Mouse (Mus musculus) ovary, postnatal 14 days (tissue): Measurements from ENCODE around the gene Rhoj.
A peak's percentile ranks its signal among the peaks of the same experiment; 100 is the strongest.
"Not testable (repeated sequence)": the region's sequence is repeated elsewhere in the genome, so short reads cannot be mapped to it uniquely, and the experiment has no call there.

Source experiments
- DNase-seq: peaks from one replicate; pipeline ENCODE4 v3.0.0; 2022; ENCODE audit warnings: low spot score

Rhoj gene

DNA sequence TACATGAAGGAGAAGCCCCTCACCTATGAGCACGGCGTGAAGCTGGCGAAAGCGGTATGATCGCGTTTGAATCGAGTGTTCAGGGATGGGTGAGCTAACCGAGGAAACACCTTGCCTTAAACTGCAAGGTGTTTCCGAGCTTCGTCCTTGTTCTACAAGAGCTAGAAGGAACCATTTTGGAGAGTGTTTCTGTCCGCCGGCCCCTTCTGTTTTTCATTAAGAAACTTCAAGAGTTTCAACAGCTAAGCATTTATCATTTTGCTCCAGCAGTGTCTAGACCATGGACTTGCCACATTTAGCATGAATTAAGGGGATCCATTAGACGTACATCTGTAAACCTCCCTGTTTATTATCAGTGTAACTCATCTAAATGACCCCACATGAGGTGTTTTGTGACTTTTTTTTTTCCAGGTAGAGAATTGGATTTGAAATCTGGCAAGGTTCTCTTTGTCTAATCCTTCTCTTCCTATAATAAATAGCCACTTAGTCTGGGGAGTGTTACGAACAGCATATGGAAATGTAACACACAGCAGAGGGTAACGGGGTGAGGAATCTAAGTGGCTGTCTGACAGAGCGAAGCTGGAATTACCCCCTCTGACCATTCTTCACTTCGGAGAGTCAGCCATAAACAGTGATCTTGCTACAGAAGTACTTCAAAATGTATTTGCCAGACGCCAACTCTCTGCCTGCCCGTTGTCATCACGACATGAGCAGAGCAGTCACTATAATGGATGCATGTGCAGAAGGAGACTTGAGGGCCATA is 86.1 kb downstream of the Rhoj start:
- DNase-seq, result no peak

DNA sequence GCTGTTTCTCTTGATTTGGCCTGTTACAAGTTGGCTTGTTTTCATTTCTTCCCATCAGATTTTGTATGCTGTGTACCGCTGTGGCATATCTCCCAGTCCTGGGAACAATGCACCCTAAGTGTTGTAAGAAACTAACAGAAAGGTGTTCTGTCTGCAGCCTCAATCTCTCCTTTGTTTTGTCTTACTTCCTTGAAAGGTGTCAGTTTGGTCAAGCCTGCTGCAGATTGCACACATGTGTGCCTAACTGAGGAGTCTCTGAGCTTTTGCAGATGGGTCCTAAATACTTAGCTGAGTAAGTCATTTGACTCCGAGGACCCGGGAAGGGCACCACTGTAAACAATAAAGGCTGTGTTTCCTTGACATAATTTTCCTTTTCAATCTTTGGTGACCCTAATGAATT is 88.5 kb downstream of the Rhoj start:
- no peak for DNase-seq

DNA sequence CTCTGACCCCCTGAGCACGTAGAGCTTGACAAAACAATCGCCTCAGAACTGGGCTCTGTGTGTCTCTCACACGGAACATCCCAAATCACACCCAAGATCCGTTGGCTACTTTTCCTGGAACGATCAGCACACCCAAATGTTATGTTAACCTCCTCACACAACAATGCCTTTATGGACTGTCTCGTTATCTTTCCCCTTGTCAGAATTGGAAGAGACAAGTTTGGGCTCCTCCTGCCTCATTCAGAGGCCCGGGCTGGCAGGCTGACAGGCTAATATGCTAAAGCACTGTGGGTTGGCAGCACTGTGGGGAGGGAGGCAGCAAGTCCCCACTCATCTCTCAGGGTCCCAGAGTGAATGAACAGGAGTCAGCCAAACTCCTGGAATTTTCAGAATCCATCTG is 89.0 kb downstream of the Rhoj start:
- DNase-seq, result no peak

DNA sequence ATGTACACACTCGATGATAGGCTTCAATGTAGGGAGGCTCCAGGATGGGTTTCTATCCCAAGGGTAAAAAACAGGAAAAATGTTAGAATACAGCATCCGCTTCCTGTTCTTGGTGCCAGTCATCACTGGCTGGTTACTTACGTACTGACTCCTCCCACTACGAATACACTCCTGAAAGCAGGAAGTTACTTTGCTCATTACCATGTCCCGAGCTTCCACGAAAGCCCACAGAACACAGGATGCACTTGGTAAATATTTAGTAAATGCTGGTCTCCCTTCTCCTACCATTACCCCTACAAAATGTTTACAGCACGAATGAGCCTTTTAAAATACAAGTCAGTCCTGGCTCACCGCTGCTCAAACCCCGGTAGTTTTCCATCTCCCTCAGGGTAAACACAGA is 104.8 kb downstream of the Rhoj start:
- no peak for DNase-seq

DNA sequence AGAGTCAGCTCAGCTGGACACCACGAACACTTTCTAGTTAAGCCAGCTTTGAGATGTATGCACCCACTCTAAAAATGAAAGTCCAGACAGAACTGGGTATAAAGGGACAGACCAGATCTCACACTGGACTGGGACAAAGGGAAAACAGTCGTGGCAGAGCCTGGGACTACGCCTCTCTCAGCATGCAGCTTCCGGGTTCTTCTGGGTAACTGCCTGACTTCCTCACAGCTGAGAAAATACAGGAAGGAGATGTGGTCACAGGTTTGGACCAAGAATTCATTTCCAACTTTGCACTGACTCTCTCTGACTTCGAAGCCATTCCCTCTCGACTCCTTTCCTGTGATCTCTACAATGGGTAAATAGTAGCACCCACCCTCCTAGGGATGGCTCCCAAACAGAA is 106.9 kb downstream of the Rhoj start:
- no peak for DNase-seq

DNA sequence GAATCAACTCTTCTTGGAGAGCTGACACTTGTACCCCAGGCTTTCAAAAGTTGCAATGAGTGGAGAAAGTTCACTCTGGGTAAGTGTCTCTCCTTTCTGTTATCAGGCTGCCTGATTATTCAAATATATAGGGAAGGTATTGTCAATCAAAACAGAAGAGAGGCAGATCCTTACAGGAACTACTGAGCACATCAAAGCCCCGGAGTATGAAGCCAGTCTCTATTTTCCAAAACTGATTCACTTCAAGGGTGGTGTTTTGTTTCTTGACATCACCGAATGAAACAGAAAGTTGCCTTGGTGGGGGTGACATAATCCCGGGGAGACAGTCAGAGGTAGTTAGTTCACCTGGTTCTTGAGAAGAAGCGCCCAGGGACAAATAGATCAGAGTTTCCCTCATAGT is 108.6 kb downstream of the Rhoj start, which contains the start of gene Gphb5:
Gene Gphb5 (minus strand): TSS at position 101 of the 400 bp plus-strand sequence.
- DNase-seq, result no peak

DNA sequence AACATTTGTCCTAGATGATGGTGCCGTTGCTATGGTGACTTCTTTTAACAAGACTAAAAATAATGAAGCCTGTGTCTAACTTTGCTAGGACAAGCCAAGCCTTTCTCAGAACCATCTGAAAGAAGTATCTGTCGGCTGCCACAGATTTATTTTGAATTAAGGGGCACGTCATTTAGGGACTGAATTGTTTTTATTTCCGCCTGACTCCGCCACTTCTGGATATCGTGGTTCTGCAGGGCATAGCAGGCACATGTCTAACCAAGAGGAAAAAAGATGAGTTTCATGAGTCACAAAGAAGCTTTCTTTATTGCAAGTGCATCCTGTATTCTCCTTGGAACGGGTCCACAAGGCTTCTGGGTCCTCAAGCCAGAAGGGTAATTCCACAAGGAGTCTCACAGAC is 116.2 kb downstream of the Rhoj start:
- DNase-seq, result no peak

DNA sequence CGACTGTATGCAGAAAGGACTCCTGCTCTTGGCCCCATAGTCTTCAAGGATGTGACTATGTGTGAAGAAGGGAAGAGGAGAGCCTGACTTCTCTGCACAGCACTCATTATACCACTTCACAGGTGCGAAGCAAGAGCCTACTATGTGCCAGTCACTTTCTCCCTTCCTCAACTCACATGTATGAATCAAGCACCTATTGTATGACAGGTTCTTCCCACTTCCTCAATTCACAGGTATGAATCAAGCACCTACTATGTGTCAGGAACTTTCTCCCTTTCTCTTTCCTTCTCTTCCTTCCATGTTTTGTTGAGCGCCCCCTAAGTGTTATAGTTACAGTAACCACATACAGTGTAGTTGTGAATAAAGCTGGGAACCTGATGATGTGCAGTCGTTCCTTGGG is 116.7 kb downstream of the Rhoj start:
- DNase-seq, result no peak

DNA sequence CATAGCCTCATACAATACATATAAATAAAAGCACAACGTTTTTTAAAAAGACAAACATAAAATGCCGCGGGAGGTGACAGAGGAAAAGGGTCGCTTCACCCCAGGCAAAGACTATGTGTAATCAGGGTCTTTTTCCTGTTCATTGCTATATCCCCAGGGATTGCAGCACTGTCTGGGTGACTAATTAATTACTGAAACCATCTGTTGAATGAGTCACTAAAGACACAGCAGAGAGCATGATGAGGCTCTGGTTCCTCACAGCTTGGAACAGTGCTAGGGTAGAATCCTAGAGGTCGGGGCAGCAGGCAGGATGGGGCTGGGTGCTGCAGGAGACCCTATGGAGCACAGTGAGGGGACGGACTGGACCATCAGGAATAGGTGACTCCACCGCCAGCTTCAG is 117.8 kb downstream of the Rhoj start:
- DNase-seq, result no peak

DNA sequence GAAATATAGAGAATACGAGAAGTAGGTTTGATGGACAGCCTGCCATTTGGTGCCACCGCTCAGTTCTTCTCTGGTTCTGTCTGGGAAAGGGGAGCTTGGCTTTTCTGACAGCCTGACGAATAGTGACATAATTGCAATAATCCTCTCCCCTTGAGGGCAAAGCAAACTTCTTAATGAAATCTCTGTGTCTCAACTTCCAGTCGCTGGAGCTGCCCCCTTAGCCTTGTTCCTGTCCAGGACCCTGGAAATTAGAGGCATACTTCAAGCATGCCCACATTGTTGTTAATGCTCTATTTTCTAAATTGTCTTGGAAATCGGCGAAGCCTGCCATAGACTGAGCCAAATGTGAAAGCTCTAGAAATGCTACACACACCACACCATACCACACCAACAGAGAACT is 120.6 kb downstream of the Rhoj start:
- DNase-seq, result no peak

DNA sequence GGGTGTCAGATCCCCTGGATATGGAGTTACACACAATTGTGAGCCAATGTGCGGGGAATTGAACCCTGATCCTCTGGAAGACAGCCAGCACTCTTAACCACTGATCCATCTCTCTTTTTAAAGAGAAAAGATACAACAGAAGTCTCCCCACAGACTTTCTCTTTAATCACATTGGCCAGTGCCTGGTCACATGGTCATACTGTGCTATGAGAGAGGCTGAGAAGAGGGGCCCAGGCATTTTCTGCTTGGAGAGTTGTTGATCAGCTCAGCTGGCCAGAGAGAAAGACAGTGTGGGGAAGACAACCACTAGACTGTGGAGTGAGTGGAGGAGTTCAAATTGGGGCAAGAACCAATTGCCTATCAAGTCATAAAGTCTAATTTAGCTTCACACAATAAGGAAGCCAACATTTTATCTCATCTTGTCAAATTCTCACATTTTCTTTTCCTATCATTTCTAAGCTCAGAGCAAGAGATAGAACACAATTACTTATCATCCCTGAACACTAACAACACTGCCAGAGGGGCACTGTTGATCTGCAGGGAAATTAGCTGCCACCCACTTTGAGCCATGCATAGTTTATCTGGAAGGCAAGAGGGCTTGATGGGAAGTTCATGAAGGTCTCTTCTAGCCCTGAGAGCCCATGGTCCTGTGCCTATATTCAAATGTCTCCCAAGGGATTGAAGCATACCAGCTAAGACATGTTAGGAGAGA is 121.7 kb downstream of the Rhoj start:
- DNase-seq, result no peak

DNA sequence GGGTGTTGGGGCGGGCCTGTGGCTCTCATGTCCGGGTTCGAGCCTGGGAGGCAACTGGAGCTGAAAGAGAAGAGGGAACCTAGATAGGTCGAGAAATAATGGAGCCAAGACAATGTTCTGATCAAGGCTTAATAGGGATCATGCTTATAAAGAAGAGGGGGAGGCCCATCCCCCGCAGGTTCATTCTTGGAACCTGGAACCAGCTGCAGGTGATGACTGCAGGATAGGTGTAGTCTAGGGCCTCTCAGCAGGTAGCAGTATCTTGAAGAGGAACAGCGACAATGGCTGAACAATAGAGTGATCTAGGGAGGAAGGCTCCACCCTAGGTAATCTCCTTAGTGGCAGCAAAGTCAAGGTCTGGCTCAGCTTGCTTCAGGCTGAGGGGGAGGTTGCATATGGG is 124.3 kb downstream of the Rhoj start:
- not testable (repeated sequence) for DNase-seq

DNA sequence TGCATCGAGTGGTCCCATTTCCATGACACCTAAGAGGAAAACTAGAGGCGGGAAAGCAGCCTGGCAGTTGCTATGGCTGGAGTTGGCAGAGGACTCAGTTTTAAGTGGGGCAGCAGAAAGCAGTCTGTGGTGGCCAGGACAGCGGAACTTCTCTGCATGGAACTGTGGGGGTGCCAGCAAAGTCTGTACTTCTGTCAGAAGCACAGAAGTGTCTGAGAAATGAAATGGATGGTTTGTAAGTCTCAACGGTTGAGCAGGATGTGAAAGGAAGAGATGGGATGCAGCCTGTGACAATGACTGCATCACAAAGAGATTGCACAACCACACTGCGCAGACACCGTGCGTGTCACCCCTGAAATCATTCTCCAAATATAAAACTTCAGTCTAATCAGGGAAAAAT is 138.1 kb downstream of the Rhoj start:
- no peak for DNase-seq

DNA sequence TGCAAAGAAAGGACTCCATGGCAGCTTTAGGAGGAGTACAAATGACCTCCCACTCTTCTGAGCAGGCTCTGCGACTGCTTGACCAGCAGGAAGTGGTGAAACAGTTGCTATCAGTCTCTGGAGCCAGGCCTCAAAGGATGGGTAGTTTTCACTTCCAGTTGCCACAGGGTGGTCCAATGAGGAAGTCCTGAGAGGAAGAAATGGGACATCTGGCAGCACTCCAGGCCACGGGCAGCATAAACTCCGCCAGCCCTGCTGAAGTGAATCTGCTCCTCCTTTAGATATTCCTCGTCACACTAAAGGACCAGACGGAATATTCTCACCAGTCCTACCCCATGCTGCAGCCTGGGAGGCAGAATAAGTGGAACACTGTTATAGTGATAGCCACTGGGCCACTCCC is 140.8 kb downstream of the Rhoj start:
- DNase-seq, result peak; percentile 11

DNA sequence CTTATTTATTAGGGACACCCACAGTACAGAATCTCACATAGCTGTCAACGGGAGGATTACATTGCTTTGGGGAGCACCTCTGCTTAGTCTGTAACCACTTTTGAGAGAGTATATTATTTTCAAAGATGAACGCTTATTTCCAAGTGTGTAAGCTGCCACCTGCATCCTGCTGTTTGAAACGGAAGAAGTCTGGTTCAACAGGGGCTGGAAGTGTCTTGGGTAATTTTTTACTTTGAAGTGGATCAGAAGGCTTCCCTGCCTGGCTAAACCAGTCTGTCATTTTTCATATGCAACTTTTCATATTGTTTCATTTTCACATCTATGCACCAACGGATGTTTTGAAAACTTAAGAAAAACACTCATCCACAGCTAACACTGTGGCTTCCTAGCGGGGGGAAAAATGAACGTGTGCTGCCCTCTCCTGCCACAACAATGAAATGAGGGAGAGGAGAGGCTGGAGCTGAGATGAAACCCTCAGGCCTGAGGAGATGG is 141.4 kb downstream of the Rhoj start:
- no peak for DNase-seq

DNA sequence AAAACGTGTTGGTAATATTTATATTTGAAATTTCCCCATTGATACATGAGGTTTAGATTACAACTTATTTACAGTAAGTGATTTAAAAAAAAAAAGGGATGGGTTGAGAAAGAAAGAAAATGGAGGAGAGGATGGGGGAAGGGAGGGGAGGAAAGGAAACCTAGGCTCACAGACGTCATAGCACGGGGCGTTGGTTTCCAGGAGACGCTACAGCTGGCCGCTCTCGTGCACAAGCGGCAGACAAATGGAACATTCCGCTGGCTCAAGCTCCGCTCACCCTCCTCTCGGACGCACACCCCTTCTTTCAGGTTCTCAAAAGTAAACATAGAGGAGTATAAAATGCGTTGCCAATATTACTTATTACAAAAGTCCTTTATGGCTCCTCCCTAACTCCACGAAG is 141.9 kb downstream of the Rhoj start:
- no peak for DNase-seq

DNA sequence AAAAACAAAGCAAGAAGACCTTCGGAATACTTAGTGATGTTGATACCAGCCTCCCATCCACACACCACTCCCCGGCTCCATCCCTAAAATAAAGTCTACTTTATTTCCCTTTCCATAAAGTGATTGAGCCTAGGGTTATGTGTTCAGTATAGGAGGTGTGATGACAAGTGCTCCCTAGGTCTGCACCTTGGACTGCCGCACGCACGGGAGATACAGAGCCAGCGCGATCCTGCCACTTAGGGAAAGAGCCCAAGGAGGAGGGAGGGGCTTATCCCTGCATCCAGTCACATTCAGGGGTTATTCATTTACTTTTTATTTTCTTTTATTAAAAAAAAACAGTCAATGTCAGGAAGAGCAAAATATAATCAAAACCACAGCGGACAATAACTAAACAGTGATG is 142.5 kb downstream of the Rhoj start:
- no peak for DNase-seq
